Mouse (Mus musculus) liver, adult 2 months (tissue): ENCODE data around the gene Larp4b. TPM values are rescaled to one million over a fixed set of nuclear protein-coding genes. Genes with fewer than 3 reads are reported as not detected.
A peak's percentile ranks its signal among the peaks of the same experiment; 100 is the strongest.

Experiments
- DNase-seq: peaks from one replicate; pipeline ENCODE4 v3.0.0-alpha.2; 2011; ENCODE audit warnings: low read depth, low spot score; ENCODE audit errors: extremely low read depth
- H3K27ac ChIP-seq: fragments of 200-500 bp; replicated peaks from 2 replicates; pipeline ENCODE4 v1.5.1; 2012; ENCODE audit warnings: low read depth, mild to moderate bottlenecking, control low read depth, inconsistent platforms, low read length; ENCODE audit not compliant: insufficient read depth
- H3K27me3 ChIP-seq: fragments of 200-500 bp; 2 replicates; pipeline ENCODE4 v1.6.1; 2012; ENCODE audit warnings: mild to moderate bottlenecking, moderate library complexity, low read length, inconsistent platforms; ENCODE audit not compliant: control insufficient read depth, insufficient read depth
- H3K36me3 ChIP-seq: fragments of 200-500 bp; 2 replicates; pipeline ENCODE4 v1.6.1; 2012; ENCODE audit warnings: low read length, inconsistent platforms; ENCODE audit not compliant: control insufficient read depth, insufficient read depth
- H3K4me1 ChIP-seq: fragments of 200-500 bp; 2 replicates; pipeline ENCODE4 v1.6.1; 2011; ENCODE audit warnings: low read length; ENCODE audit not compliant: control insufficient read depth, insufficient read depth
- H3K4me3 ChIP-seq: fragments of 200-500 bp; 2 replicates; pipeline ENCODE4 v1.5.1; 2011; ENCODE audit warnings: low read depth, mild to moderate bottlenecking, control low read depth, low read length, moderate library complexity; ENCODE audit not compliant: insufficient read depth
- H3K79me2 ChIP-seq: fragments of 200-500 bp; 2 replicates; pipeline ENCODE4 v1.6.1; 2012; ENCODE audit warnings: inconsistent platforms, mild to moderate bottlenecking, low read length, moderate library complexity; ENCODE audit not compliant: control insufficient read depth, insufficient read depth
- H3K9ac ChIP-seq: fragments of 200-500 bp; 2 replicates; pipeline ENCODE4 v1.6.1; 2012; ENCODE audit warnings: low read depth, mild to moderate bottlenecking, control low read depth, inconsistent platforms, low read length
- CTCF ChIP-seq: fragments of 200-500 bp; IDR thresholded peaks from 2 replicates; pipeline ENCODE4 v1.5.1; 2011; ENCODE audit warnings: low read depth, low read length, control low read depth
- POLR2A ChIP-seq: fragments of 200-500 bp; IDR thresholded peaks from 2 replicates; pipeline ENCODE4 v1.6.1; 2011; ENCODE audit warnings: low read length, control low read depth; ENCODE audit not compliant: insufficient read depth; ENCODE audit errors: extremely low read depth
- WGBS: fragments of 180-500 bp; shearing (Covaris S2); methylation state at CpG from one replicate; pipeline ENCODE4 v1.1.7; 2018; 5-methylcytosine and 5-hydroxymethylcytosine counted together
- polyA plus RNA-seq: library from polyadenylated mRNA; depleted of rRNA; stranded (reverse); fragments of >200 nt; gene quantifications from 2 replicates; pipeline ENCODE4 v1.2.3, GENCODE M21; 2012; rRNA removed
- total RNA-seq: library from RNA; depleted of rRNA; stranded (reverse); fragments of >200 nt; gene quantifications from 2 replicates; pipeline ENCODE4 v1.2.3, GENCODE M21; 2014; rRNA removed

Larp4b gene
- total and polyA plus RNA-seq, 2 experiments, result 20.4 to 34.2 TPM

- Histone ChIP-seq H3K27ac (no peak overlapping the region), H3K79me2 (no peaks in the 10 kb centered on the region), H3K4me3 (no peak overlapping the region), H3K4me1 (no peaks in the 10 kb centered on the region; the same call in 1 of the 2 replicates), H3K36me3 (no peaks in the 10 kb centered on the region), H3K27me3 (no peaks in the 10 kb centered on the region), H3K9ac (no peak overlapping the region)
- TF ChIP-seq POLR2A (no peak), CTCF (peak; percentile 6; the same call in 1 of the 2 replicates)
- DNase-seq, result no peak
- WGBS, result 58% methylated on average over 4 of the region's 4 CpGs
Observed at GRCm38 (mm10) chr13:9195565-9195964, 101.9 kb downstream of the Larp4b start.

GRCm38 (mm10) chr13:9198106-9198505 lies 104.4 kb downstream of the Larp4b start:
- no peaks in the 10 kb centered on the region for H3K79me2 ChIP-seq
- H3K9ac ChIP-seq, result no peak overlapping the region
- no peaks in the 10 kb centered on the region for H3K36me3 ChIP-seq
- TF ChIP-seq POLR2A, result no peak
- TF ChIP-seq CTCF, result no peak
- no peak for DNase-seq
- H3K4me3 ChIP-seq, result no peak overlapping the region
- no peaks in the 10 kb centered on the region for H3K27me3 ChIP-seq
- no peaks in the 10 kb centered on the region; the same call in 1 of the 2 replicates for H3K4me1 ChIP-seq
- no peak overlapping the region for H3K27ac ChIP-seq
- 67% methylated on average over 3 of the region's 3 CpGs for WGBS

- H3K36me3 ChIP-seq, result no peaks in the 10 kb centered on the region
- no peak for TF ChIP-seq CTCF
- no peak for TF ChIP-seq POLR2A
Observed at GRCm38 (mm10) chr13:9198728-9199464, 105.2 kb downstream of the Larp4b start.

GRCm38 (mm10) chr13:9199465-9199844 lies 105.8 kb downstream of the Larp4b start:
- peak; percentile 39 for DNase-seq

More at GRCm38 (mm10) chr13:9198728-9199464, 105.2 kb downstream of the Larp4b start:
- Histone ChIP-seq H3K27ac (no peak overlapping the region), H3K79me2 (no peaks in the 10 kb centered on the region), H3K9ac (no peak overlapping the region), H3K4me1 (no peaks in the 10 kb centered on the region; the same call in 1 of the 2 replicates), H3K4me3 (no peak overlapping the region), H3K27me3 (no peaks in the 10 kb centered on the region)
- peak; percentile 32 for DNase-seq
- 28% methylated on average over 19 of the region's 19 CpGs for whole genome bisulfite sequencing

GRCm38 (mm10) chr13:9222761-9223405 lies 129.2 kb downstream of the Larp4b start:
- no peak overlapping the region for H3K9ac ChIP-seq
- peak overlapping the region; percentile 34; the same call in 1 of the 2 replicates for H3K4me3 ChIP-seq
- H3K79me2 ChIP-seq, result no peaks in the 10 kb centered on the region
- H3K4me1 ChIP-seq, result peaks cover 8% of the 10 kb centered on the region; the same call in 1 of the 2 replicates
- H3K27me3 ChIP-seq, result no peaks in the 10 kb centered on the region
- H3K36me3 ChIP-seq, result no peaks in the 10 kb centered on the region
- TF ChIP-seq CTCF, result no peak
- TF ChIP-seq POLR2A, result no peak
- DNase-seq, result peak; percentile 92
- WGBS, result 36% methylated on average over 9 of the region's 9 CpGs
- peak overlapping the region; percentile 53 for H3K27ac ChIP-seq

More at GRCm38 (mm10) chr13:9199465-9199844, 105.8 kb downstream of the Larp4b start:
- H3K27me3 ChIP-seq, result no peaks in the 10 kb centered on the region
- TF ChIP-seq CTCF, result no peak
- no peak for TF ChIP-seq POLR2A
- 28% methylated on average over 2 of the region's 2 CpGs for WGBS
- H3K79me2 ChIP-seq, result no peaks in the 10 kb centered on the region
- no peak overlapping the region for H3K4me3 ChIP-seq
- no peaks in the 10 kb centered on the region; the same call in 1 of the 2 replicates for H3K4me1 ChIP-seq
- H3K36me3 ChIP-seq, result no peaks in the 10 kb centered on the region
- H3K27ac ChIP-seq, result no peak overlapping the region
- H3K9ac ChIP-seq, result no peak overlapping the region

Other genes with a start within 250 kb of the Larp4b start
- gene Wdr37, start 222.0 kb upstream of the Larp4b start, total RNA-seq, result 8.4 and 8.5 TPM in 2 replicates
- 3.1 and 5.1 TPM in 2 replicates for gene Wdr37, start 222.0 kb upstream of the Larp4b start, polyA plus RNA-seq
- gene Idi1, start 208.4 kb upstream of the Larp4b start, total RNA-seq, result 164 and 228 TPM in 2 replicates
- 52.6 and 56.8 TPM in 2 replicates for gene Idi1, start 208.4 kb upstream of the Larp4b start, polyA plus RNA-seq
- gene Gm9745, start 145.7 kb upstream of the Larp4b start, total RNA-seq, result not detected in 2 replicates
- not detected in 2 replicates for gene Gm9745, start 145.7 kb upstream of the Larp4b start, polyA plus RNA-seq
- gene Idi2, start 141.0 kb upstream of the Larp4b start, total RNA-seq, result not detected in 2 replicates
- not detected in 2 replicates for gene Idi2, start 141.0 kb upstream of the Larp4b start, polyA plus RNA-seq
- gene Gtpbp4, start 97.8 kb upstream of the Larp4b start, total RNA-seq, result 16.2 and 17.4 TPM in 2 replicates
- gene Gtpbp4, start 97.8 kb upstream of the Larp4b start, polyA plus RNA-seq, result 5.9 and 10.5 TPM in 2 replicates
- gene Dip2c, start 182.6 kb downstream of the Larp4b start, total RNA-seq, result 10.7 and 12.9 TPM in 2 replicates
- gene Dip2c, start 182.6 kb downstream of the Larp4b start, polyA plus RNA-seq, result 4.0 and 4.7 TPM in 2 replicates